Mouse (Mus musculus) C2C12 (cell line): ENCODE measurements around the gene Treml2.

ENCODE experiments used
- CTCF ChIP-seq: IDR thresholded peaks from one replicate; pipeline ENCODE4 v1.5.1; 2011; ENCODE audit not compliant: control insufficient read depth, insufficient read depth, insufficient read length
- MAX ChIP-seq: IDR thresholded peaks from one replicate; pipeline ENCODE4 v1.6.1; 2011; ENCODE audit warnings: mild to moderate bottlenecking, control low read depth

- TF ChIP-seq CTCF = no peak
- no peak for TF ChIP-seq MAX
These were observed 47.5 kb downstream of the Treml2 start for GRCm38 (mm10) chr17:48346834-48347233.
